In genomic region chr2:27983884-27984283, GRCm38 (mm10) we compare ENCODE assay signal across 10 mouse cellular contexts.
A peak's percentile ranks its signal among the peaks of the same experiment; 100 is the strongest.
DNase-seq lines count a peak whose midpoint lies in the region; ATAC-seq and TF ChIP-seq lines count a peak whose summit lies in the region.
"Had no signal": no experiment of that assay in that cellular context is flagged by ENCODE, and none has a peak within 500 bp of the region (broad histone marks: within the 10 kb centered on the region; RNA-seq: fewer than 3 reads in every experiment).

No protein-coding gene starts in this region.

- peaks cover 25% of the 10 kb centered on the region for H3K36me3 ChIP-seq in kidney, embryonic 15.5 days
- H3K36me3 ChIP-seq in G1E (replicated peaks), result no peaks in the 10 kb centered on the region
- peaks cover 97% of the 10 kb centered on the region for H3K36me3 ChIP-seq in embryonic facial prominence, embryonic 14.5 days (ENCODE audit: control insufficient read depth, insufficient read depth, low read length)

- WGBS in kidney, embryonic 15.5 days, result 40% methylated on average over 3 of the region's 3 CpGs
- 59% methylated on average over 3 of the region's 3 CpGs for WGBS in embryonic facial prominence, embryonic 14.5 days

- no peak; the same call in 1 of the 2 replicates for TF ChIP-seq CTCF in G1E (IDR thresholded peaks at IDR 0.05; ENCODE audit: low read depth, low read length)

- no peak overlapping the region for H3K4me3 ChIP-seq in kidney, embryonic 15.5 days (replicated peaks)
- H3K4me3 ChIP-seq in G1E (ENCODE audit: low read depth, low read length), result no peak overlapping the region
- H3K4me3 ChIP-seq in embryonic facial prominence, embryonic 14.5 days (ENCODE audit: low read depth, low read length), result no peak overlapping the region
- H3K4me3 ChIP-seq: embryonic facial prominence, embryonic 15.5 days; limb, embryonic 13.5 days had no signal

- no peak for ATAC-seq in kidney, embryonic 15.5 days (replicated peaks; ENCODE audit: low FRiP score)
- no peak for ATAC-seq in G1E (ENCODE audit: extremely low read depth, insufficient number of reproducible peaks, low FRiP score, poor library complexity, severe bottlenecking)
- ATAC-seq in embryonic facial prominence, embryonic 14.5 days (ENCODE audit: low read depth), result no peak

- H3K9me3 ChIP-seq in kidney, embryonic 15.5 days (replicated peaks), result no peaks in the 10 kb centered on the region
- no peaks in the 10 kb centered on the region for H3K9me3 ChIP-seq in G1E (replicated peaks)
- H3K9me3 ChIP-seq in embryonic facial prominence, embryonic 14.5 days (ENCODE audit: control insufficient read depth, low read length), result no peaks in the 10 kb centered on the region
- H3K9me3 ChIP-seq: embryonic facial prominence, embryonic 15.5 days; limb, embryonic 13.5 days had no signal

- H3K27me3 ChIP-seq in kidney, embryonic 15.5 days, result no peaks in the 10 kb centered on the region
- H3K27me3 ChIP-seq in G1E (ENCODE audit: insufficient read depth, low read length), result no peaks in the 10 kb centered on the region
- H3K27me3 ChIP-seq in embryonic facial prominence, embryonic 14.5 days (replicated peaks; ENCODE audit: control insufficient read depth, insufficient read depth, low read length), result no peaks in the 10 kb centered on the region
- H3K27me3 ChIP-seq: embryonic facial prominence, embryonic 15.5 days; limb, embryonic 13.5 days had no signal

- H3K27ac ChIP-seq in kidney, embryonic 15.5 days, result no peak overlapping the region
- H3K27ac ChIP-seq in embryonic facial prominence, embryonic 14.5 days (replicated peaks; ENCODE audit: low read depth, low read length), result no peak overlapping the region
- H3K27ac ChIP-seq: embryonic facial prominence, embryonic 15.5 days; limb, embryonic 13.5 days had no signal

- H3K4me2 ChIP-seq in kidney, embryonic 15.5 days, result no peak overlapping the region
- H3K4me2 ChIP-seq in embryonic facial prominence, embryonic 14.5 days (ENCODE audit: low read depth, low read length), result no peak overlapping the region
- H3K4me2 ChIP-seq: embryonic facial prominence, embryonic 15.5 days; limb, embryonic 13.5 days had no signal

- H3K9ac ChIP-seq in kidney, embryonic 15.5 days, result no peak overlapping the region
- H3K9ac ChIP-seq in embryonic facial prominence, embryonic 14.5 days (ENCODE audit: low read depth, low read length), result no peak overlapping the region
- H3K9ac ChIP-seq: embryonic facial prominence, embryonic 15.5 days; limb, embryonic 13.5 days had no signal

- peak; percentile 41 for DNase-seq in kidney, adult 18-20 months
- DNase-seq in G1E (ENCODE audit: low spot score), result peak; percentile 70
- peak; percentile 82 for DNase-seq in brain, adult 2 months (ENCODE audit: low read depth, low spot score)
- DNase-seq in embryonic facial prominence, embryonic 14.5 days (ENCODE audit: low spot score), result peak; percentile 24
- peak; percentile 11 to 15 for DNase-seq in layer of hippocampus, postnatal 36 days
- DNase-seq in mesoderm, embryonic 11.5 days (ENCODE audit: low read depth, low spot score), result peak; percentile 33
- DNase-seq in yolk sac, embryonic 10.5 days (ENCODE audit: low spot score), result no peak

- H3K4me1 ChIP-seq in kidney, embryonic 15.5 days, result no peaks in the 10 kb centered on the region
- H3K4me1 ChIP-seq in G1E (ENCODE audit: insufficient read depth, low read depth, low read length), result peaks cover 94% of the 10 kb centered on the region
- H3K4me1 ChIP-seq in embryonic facial prominence, embryonic 14.5 days (ENCODE audit: control insufficient read depth, insufficient read depth, low read length), result no peaks in the 10 kb centered on the region
- H3K4me1 ChIP-seq: embryonic facial prominence, embryonic 15.5 days; limb, embryonic 13.5 days had no signal
